Mouse (Mus musculus): ENCODE measurements around the gene Cacnb2.

Gene Cacnb2

DNA sequence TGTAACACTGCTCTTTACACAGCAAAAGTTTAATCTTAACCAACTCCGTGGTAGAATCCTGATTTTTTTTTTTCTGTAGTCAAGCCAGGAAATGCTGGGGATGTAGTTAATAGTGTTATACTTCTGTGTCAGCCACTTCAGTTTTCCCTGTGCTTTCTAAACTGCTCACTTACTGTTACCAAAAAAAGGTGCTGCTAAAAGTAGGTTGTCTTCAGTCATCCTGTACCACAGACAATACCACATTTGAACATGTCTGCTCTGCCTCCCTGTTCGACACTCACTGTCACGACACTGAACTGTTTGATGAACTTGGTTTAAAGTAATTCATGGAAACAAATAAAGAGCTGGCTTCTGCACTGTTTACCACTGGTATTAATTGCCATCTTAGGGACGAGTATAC, 385.6 kb downstream of the Cacnb2 start:
- DNase-seq (ENCODE audit: low read depth, low spot score), result no peak

GRCm38 (mm10) chr2:14989350-14989749, 386.5 kb downstream of the Cacnb2 start:
- DNase-seq (ENCODE audit: low read depth, low spot score), result no peak

DNA sequence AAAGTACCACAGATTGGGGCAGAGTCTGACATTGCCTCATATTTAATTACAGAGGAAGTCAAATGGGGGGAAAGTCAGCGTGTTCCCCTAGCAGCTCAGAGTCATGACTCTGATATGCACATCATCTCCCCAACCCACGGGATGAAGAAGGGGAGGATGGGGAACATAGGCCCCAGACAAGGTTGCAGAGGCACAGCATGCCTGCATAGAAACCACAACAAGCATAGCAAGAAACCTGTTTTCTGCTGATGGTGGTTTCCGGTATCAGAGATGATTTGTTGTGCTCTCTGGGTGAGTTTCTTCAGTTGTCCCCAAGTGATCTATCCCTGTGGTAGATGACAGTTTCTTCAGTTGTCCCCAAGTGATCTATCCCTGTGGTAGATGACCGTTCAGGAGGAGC, 389.6 kb downstream of the Cacnb2 start:
- no peak for DNase-seq (ENCODE audit: low read depth, low spot score)

DNA sequence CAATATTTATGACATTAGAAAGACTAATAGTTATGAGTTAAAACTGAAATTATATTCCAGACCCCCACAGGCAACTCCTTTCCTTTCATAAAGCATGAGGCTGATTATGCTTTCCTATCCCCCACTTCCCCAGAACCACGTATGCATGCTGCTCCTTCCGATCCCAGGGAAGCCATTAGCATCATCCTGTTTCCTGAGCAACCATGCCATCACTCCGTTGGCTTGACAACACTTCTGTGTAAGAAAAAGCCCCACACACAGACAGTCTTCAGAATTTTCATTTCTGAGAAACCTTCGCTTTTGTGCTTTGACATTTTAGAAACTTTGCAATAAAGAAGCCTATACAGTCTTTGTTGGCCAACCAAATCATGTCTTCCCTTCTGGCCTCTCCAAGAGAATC, 393.1 kb downstream of the Cacnb2 start:
- DNase-seq (ENCODE audit: low read depth, low spot score), result no peak

DNA sequence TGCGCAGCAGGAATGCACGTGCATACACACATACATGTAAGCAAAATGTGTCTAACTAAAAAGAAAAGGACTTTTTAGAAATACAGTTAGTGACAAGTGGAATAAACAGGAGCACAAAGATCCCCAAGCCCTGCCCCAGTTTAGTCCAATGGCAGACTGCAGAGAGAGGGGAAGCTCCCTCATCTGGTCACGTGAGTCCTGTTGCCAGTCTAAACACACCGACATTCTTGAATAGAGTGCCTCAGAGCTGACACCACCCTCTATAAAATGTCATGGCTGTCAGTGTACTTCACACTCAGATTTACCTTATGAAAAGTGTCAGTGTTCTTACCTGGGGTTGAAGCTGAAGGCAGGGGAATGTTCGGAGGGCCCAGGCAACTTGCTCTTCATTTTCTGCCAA, 394.9 kb downstream of the Cacnb2 start:
- no peak for DNase-seq (ENCODE audit: low read depth, low spot score)

- DNase-seq (ENCODE audit: low read depth, low spot score), result no peak
Observed at GRCm38 (mm10) chr2:15007531-15007930, 404.6 kb downstream of the Cacnb2 start.

- no peak for DNase-seq (ENCODE audit: low read depth, low spot score)
Observed at GRCm38 (mm10) chr2:15008072-15008471, 405.2 kb downstream of the Cacnb2 start.

GRCm38 (mm10) chr2:15026817-15027216, 423.9 kb downstream of the Cacnb2 start:
- no peak for DNase-seq (ENCODE audit: low read depth, low spot score)

DNA sequence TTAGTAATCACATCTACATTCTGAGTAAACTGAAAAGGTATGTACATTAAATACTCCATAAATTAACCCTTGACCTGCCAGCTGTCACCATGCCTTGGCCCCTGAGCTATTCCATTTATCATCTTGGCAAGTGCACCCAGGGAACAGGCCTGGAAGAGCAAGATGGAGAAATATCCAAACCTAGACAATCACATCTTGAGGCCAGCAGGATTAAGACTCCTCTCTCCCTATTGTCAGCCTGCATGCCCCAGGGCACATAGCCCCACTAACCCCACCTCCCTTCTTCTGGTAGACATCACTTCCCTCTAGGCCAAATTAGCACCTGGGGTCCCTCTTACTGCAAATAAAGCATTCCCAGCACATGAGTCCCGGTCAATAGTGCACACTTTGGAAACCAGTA, 424.9 kb downstream of the Cacnb2 start:
- DNase-seq (ENCODE audit: low read depth, low spot score), result no peak
